Mouse (Mus musculus) adrenal gland, postnatal 36 days (tissue): ENCODE data around the gene Abi1. TPM values are rescaled to one million over a fixed set of nuclear protein-coding genes. Genes with fewer than 3 reads are reported as not detected.
"Not testable (repeated sequence)": the region's sequence is repeated elsewhere in the genome, so short reads cannot be mapped to it uniquely, and the experiment has no call there.

ENCODE experiments used
- DNase-seq, 2 experiments: peaks; one replicate each; pipeline ENCODE4 v3.0.0; 2021; ENCODE audit warnings: mixed read lengths in 1 of 2
- long read RNA-seq, 2 experiments: library from polyadenylated mRNA; stranded (forward); transcript quantifications; one replicate each; pipeline ENCODE4 v2.0.0; 2021; ENCODE audit warnings: borderline sequencing depth in 2 of 2
- total RNA-seq, 2 experiments: library from RNA; stranded (reverse); gene quantifications; 2 replicates each; pipeline ENCODE4 v1.2.3; 2021

Gene Abi1
- 10 to 100 TPM; 67.3 to 72.7 TPM for total RNA-seq
- long read RNA-seq, experiment 1, transcript Abi1-209 (10 exons, 3,403 nt), result major isoform, 5 of 161 reads
- long read RNA-seq, experiment 1, partial matches to known transcripts, result 5 of 161 reads
- long read RNA-seq, experiment 1, other reads (novel, unspliced or antisense), result 140 of 161 reads
- long read RNA-seq, experiment 2, partial matches to known transcripts, result 0 of 44 reads
- long read RNA-seq, experiment 2, other reads (novel, unspliced or antisense), result 35 of 44 reads

DNA sequence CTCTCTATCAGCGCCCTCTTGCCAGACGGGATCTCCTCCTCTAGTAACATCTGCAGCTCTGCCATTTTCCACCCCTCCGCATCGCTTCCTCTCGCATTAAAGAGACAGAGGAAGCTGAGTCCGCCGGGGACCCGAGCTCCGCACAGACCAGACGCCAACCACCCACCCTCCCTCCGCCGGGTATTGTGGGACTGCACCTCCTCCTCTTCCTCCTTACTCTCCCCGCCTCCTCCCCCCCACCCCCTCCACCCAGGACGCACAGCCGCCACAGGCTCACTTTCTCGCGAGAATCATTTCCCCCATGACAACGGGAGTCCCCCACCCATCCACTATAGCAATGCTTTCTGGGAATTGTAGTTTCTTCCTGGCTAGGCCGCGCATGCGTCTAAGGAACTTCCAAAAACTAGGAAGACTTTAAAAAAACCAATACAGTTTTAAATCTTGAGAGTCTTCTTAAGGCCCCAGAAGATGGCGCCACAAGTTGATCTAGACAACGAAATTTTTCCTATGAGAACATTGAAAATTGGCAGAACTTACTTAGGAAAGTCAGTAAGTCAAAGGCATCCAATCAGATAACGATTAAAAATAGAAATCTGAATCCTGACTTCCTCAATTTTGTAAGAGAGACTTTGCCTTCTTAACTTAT, at the start of gene Abi1:
Gene Abi1, minus strand, starts transcription at position 241 of the 646 bp plus-strand sequence.
- peak; percentile 92 to 95 for DNase-seq

DNA sequence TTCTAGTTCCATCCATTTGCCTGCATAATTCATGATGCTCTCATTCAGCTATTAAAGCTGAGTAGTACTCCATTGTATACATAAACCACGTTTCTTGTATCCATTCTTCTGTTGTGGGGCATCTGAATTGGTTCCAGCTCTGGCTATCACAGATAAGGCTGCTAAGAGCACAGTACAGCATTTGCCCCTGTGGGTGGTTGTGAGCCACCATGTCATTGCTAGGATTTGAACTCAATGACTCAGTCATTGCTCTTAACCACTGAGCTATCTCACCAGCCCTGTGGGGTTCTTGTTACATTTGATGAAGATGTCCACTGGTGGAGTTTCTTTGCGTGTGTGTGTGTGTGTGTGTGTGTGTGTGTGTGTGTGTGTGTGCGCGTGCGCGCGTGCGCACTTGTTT, 44.5 kb upstream of the Abi1 start:
- no peak for DNase-seq

DNA sequence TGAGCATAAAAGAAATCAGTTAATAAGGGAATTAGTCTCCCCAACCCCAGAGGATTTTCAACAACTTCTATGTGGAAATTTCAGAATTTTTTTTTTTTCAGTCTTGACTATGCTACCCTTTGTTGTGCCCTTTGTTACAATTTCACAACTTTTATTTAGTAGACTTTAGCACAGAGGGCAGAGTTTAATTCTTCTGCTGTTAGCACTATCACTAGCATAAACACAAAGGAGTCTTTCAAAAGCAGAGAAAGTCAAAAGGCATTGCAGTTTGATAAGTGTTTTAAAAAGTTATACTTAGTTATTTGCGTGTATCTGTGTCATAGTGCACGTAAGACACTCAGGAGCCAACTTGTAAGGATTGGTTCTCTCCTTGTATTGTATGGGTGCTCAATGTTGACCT, 38.5 kb upstream of the Abi1 start:
- DNase-seq, result no peak

DNA sequence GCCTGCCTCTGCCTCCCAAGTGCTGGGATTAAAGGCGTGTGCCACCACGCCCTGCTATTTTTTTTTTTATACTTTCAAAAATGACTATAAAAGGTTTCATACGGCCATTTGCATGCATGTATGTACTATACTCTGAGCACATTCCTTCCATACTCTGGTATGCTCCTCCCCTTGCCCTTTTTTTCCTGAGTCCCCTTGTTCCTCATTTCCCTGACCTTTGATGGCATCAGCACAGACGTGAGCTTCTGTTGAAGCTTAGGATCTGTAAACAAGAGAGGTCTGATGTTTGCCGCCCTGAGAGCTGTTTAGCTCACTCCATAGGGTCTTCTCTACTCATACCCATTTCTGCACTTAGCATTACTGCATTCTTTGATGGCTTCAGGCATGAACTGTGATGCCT, 37.7 kb upstream of the Abi1 start:
- DNase-seq, result no peak

DNA sequence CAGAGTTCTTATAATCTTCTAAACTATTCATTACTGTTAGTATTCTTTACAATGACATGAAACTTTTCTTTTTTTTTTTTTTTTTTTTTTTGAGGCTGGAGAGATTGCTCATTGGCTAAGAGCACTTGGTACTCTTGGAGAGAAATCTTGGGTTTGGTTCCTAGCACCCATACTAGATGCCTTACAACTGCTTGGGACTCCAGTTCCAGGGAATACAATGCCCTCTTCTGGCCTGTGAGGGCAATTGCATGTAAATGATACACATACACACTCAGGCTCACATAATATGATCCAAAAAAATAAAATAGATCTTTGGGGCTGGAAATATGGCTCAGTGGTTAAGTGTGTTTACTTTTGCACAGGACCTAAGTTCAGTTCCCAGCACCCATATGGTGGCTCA, 36.7 kb upstream of the Abi1 start:
- DNase-seq, result no peak

DNA sequence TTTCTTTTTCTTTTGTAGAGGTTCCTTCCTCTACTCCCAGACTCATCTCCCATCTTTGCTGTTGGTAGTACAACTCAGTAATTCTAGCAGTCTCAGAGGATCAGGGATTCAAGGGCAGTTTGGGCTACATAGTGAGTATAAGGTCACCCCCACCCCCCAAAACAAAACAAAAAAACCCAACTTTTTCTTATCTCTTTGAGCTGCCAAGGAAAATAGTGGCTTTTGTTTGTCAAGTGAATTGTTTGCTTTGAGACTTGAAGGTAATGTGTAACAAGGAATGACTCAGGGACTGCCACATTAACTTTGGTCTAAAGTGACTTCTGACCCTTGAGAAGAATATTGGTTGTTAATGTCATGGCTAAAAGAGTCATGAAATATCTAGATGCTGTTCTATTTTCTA, 35.8 kb upstream of the Abi1 start:
- DNase-seq, result no peak

DNA sequence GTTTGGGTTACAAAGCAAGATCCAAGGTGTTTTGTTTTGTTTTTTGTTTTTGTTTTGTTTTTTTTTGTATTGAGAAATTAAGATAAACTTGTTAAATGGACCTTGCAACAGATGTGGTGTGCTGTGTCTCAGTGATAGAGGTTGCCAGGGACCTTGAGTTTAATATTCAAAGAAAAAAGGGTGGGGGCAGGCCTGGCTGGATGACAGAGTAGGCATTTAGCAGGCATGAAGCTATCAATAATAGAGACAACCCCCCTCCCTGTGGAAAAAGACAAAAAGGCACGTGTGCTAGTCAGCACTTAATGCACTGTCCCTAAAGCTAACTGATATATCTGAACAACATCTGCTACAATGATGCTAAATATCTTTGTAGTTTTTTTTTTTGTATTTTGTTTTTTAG, 31.4 kb upstream of the Abi1 start:
- peak in 1 of 2 experiments; percentile 33 for DNase-seq

DNA sequence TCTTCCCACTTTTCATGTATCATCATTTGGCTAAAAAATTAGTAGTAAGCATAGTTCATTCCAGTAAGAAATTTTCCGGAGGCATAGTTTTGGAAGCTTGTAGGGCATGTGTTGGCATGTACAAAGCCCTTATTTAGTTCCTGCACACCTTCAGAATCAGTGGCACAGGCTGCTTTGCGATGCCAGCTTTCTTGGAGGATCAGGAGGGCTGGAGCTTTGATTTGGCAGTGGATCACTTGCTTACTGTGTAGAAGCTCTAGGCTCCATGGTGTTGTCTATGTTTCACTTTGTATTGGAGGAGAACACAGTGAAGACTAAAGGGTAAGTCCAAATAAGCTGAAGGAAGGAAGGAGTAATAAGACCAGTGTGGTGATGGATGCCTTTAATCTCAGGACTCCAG, 30.4 kb upstream of the Abi1 start:
- no peak for DNase-seq

DNA sequence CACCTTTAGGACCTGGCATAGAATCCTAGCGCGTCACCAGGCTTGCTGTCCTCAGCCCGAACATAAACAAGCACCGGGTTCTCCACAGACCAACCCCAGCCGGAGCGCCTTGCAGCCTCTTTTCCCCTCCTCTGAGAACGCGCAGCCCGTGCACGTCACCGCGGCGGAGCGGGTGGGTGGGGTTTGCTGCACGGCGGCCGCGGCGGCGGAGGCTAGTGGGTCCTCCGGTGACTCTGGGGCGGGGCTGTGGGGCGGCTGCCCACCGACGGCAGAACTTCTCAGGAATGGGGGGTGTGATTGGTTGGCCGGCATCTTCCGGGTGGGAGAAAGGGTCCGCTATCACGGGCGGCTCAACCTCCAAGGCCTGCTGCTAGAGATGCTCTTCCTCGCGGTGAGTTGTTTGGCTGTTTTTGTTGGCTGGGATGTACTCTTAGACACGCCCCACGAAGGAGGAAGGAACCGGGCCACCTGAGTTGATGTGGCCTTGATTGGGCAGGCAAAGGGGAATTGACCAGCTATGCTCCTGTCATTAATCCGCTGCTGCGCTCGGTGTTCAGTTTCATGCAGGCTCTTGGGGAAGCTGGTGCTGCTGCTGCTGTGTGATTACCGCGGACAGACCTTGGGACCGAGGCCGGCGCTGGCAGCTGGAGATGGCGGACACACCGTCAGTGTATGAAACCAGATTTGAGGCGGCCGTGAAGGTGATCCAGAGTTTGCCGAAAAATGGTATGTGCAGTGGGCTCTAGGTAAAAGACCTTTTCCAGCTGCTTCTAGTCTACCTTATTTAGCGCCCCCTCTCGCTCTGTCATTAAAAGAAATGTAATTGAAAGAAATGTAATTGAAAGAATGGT, 29.1 kb upstream of the Abi1 start:
- peak; percentile 97 to 98 for DNase-seq

DNA sequence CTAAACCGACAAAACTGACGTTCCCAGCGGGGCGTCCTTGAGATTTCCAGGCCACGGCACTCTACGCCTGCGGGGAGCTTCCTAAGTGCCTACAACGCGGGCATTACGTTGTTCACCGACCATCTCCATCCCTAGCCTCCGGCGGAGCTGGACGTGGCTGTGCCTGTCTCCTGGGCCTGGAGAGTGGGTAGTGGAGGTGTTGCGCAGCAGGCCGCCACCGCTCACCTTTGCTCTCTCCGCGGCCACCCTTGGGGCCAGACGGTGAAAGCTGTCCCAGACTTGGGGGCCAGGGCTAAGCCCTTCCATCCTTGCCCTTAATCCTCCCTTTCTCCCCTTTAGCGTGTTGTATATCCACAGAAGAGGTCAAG, 28.3 kb upstream of the Abi1 start:
- DNase-seq, result no peak

DNA sequence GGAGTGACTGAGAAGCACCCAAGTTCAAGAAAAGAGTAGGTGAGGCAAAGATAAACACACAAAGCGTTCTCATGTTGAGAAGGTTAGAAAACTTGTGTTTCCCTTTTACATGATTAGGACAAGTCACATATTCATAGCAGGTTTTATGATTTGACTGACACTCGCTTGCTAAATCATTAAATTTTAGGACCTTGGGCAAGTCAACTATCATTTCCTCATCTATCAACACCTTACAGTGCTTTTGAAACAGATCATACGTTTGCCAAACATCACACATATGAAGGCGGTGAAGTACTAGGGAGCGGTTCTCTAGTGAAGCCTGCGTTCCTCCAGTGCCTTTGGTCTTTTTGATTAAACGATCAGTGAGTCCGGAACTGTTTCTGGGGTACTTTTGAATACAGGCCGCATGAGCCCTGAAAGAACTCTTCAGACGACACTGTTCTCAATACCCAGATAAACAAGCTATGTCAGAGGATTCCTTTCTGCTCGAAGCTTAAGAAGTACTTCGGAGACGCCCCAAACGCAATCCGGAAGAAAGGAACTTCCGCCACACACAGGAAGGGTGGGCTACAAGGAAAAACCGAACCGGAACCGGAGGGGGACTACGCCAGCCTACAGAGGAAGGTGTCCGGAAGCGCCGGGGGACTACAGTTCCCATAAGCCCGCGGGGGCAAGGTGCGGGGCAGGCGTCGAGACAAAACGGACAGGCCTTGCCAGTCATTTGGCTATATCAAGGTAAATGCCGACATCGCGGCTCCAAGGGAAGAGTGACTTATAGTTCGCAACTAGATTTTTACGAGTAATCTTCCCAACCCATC, 27.7 kb upstream of the Abi1 start, which contains the start of gene Acbd5:
Gene Acbd5, plus strand, starts transcription at position 616 of the 818 bp plus-strand sequence.
- DNase-seq, result peak; percentile 97

DNA sequence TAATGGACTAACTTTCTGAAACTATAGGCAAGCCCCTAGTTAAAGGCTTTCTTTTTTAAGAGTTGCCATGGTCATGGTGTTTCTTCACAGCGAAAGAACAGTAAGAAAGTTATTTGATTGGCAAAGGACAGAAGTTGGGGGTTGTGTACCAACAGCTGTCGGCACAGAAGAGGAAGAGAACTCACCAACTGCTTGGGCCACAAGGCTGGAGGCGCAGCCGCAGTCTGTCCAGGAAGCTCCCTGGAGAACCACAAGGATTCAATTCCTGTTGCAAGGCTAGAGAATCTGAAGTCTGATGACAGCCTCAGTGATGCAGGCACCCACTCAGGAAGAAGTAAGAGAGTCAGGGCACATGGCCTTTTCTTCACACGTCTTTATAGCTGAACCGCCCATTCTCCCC, 12.5 kb upstream of the Abi1 start:
- peak; percentile 8 to 10 for DNase-seq

DNA sequence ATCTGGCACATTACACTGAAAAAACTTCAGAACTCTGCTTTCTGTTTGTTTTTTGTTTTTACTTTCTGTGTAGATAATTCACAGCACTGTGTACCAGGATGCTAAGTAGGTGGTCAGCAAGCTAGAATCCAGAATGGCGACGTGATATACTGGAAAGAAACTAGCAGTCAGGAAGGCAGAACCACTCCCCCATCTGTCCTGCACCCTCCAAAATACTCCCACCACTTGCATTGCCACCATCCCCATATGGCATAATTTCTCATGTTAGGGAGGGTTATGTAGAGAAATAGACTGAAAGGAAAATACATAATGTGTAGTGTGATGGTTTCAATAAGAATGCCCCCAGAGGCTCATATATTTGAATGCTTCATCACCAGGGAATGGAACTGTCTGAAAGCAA, 11.8 kb upstream of the Abi1 start:
- no peak for DNase-seq

DNA sequence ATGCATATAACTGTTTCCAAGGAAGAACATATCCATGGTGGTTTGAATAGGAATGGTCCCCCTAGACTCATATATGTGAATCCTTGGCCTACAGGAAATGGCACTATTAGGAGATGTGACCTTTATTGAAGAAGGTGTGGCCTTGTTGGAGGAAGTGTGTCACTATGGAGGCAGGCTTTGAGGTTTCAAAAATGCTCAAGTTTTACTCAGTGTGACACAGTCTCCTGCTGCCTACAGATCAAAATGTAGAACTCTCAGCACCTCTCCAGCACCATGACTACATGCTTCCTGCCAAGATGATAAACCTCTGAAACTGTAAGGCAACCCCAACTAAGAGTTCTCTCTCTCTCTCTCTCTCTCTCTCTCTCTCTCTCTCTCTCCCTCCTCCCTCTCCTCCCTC, 8.0 kb upstream of the Abi1 start:
- no peak for DNase-seq

DNA sequence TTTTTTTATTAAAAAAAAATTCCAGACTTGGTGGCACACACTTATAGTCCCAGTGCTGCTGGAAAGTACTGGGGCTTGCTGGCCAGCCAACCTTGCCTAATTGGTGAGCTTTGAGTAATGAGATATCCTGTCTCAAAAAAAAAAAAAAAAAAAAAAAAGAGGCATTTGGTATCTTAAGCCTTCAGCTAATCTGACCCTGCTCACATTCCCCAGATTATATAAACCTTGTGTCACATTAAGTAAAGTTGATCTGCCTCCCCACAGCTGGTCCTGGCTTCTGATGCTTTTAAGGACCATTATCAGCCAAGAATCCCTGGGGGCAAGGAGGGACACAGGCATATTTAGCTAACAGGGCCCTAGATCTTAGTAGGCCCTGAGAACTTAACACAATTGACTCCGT, 5.7 kb upstream of the Abi1 start:
- DNase-seq, result no peak

DNA sequence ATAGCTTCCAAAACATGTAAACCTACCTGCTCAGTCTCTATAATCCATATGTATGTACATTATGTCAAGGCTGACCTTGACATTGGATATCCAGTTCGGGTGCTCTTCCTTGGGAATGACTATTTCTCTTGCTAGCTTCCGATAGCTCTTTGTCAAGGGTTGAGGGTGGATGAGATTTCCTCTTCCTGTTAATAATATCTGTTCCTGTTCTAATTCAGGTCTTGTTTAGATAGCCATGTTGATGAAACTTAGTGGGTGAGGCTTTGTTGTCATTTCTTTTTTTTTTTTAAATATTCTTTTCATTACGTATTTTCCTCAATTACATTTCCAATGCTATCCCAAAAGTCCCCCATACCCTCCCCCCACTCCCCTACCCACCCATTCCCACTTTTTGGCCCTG, 2.1 kb upstream of the Abi1 start:
- no peak for DNase-seq

DNA sequence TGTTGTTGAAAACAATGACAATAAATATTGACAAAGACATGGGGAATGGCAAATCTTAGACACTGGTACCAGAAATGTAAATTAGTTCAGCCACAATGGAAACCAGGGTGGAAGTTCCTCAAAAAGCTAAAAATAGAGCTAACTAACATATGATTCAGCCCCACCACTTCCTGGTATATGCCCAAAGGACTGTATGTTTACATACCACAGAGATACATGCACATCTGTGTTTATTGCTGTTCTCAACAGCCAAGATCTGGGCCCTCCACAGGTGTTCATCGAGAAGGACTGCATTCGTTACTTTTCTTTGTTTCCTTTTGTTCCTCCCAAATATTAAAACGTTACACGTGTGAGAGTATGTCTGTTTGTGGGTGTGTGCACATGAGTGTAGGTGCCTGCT, 1.4 kb upstream of the Abi1 start:
- DNase-seq, result no peak

DNA sequence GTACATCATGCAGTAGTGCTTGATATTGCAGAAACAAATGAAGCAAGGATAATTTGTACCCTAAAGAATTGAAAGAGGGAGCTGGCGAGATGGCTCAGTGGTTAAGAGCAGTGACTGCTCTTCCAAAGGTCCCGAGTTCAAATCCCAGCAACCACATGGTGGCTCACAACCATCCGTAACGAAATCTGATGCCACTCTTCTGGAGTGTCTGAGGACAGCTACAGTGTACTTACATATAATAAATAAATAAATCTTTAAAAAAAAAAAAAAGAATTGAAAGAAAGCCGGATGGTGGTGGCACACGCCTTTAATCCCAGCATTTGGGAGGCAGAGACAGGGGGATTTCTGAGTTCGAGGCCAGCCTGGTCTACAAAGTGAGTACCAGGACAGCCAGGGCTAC, 649 bp upstream of the Abi1 start:
- DNase-seq, result not testable (repeated sequence)

DNA sequence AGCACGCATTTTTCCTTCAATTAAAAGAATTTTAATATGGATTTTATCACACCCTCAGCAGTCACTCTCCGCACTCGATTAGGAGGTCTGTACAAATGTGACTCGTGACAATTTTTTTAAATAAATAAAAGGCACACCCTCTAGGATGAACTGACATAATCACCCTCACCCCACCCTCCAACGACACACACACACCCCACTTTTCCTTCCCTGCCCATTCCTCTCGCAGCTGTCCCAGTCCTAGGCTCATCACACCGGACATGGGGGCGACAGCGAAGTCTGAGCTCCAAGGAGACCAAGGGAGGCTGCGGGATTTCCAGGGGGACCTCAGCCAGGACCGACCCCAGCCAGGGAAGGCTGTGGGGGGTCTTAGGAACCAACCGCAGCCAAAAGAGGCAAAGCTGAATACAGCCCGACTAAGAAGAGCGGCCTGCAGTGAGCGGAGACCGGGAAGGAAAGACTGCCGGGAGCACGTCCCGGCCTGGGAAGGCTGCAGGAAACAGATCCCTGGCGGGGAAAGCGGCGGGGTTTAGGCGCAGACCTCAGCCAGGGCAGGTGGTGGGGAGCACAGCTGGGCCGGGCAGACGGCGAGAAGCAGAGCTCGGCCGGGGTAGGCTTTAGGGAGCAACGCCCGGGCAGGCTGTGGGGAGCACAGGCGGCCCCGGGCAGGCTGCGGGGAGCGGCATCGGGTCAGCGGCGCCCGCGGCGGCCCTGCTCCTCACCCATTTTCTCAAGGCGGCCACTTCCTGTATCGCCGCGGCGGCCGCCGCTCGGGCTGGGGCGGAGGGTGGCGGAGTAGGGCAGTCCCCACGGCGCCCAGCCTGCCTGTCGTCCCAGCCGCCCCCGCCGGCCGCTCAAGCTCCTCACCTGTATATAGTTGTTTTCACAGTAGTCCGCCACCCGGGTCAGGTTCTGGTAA, 700 bp downstream of the Abi1 start:
- DNase-seq, result peak in 1 of 2 experiments; percentile 69

DNA sequence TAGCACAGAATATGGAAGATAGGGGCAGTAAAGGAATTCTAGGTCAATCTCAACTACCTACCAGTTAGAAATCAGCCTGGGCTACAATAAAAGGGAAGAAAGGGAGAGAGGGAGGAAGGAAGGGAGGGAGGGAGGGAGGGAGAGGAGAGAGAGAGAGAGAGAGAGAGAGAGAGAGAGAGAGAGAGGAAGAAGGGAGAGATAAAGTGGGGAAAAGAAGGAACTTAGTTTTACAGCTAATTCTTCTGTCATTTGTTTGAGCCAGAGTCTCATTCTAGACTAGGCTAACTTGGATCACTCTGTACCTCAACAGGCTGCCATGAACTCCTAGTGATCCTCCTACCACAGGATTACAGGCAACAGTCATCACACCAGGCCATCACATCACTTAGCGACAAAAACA, 4.6 kb downstream of the Abi1 start:
- no peak for DNase-seq
